Mouse (Mus musculus) embryonic facial prominence, embryonic 14.5 days (tissue): Measurements from ENCODE around the gene Loxl3. TPM values are rescaled to one million over a fixed set of nuclear protein-coding genes. Genes with fewer than 3 reads are reported as not detected.

Experiments
- ATAC-seq: fragments of 200-750 bp; cut with Nextera tagmentation; 2 replicates; pipeline ENCODE4 v1.8.0; 2017; ENCODE audit warnings: low read depth, moderate number of reproducible peaks, moderate TSS enrichment
- DNase-seq: peaks from one replicate; pipeline ENCODE4 v3.0.0-alpha.2; 2015; ENCODE audit warnings: low spot score
- H3K27ac ChIP-seq: fragments of 300-500 bp; sonication (generic); replicated peaks from 2 replicates; pipeline ENCODE4 v1.5.1; 2014; ENCODE audit warnings: low read depth, mild to moderate bottlenecking, low read length, moderate library complexity
- H3K27me3 ChIP-seq: fragments of 300-500 bp; sonication (generic); replicated peaks from 2 replicates; pipeline ENCODE4 v1.6.1; 2014; ENCODE audit warnings: low read length; ENCODE audit not compliant: control insufficient read depth, insufficient read depth
- H3K36me3 ChIP-seq: fragments of 300-500 bp; sonication (generic); 2 replicates; pipeline ENCODE4 v1.6.1; 2014; ENCODE audit warnings: low read length, mixed read lengths; ENCODE audit not compliant: control insufficient read depth, insufficient read depth
- H3K4me1 ChIP-seq: fragments of 300-500 bp; sonication (generic); 2 replicates; pipeline ENCODE4 v1.6.1; 2014; ENCODE audit warnings: antibody characterized with exemption, low read length; ENCODE audit not compliant: control insufficient read depth, insufficient read depth
- H3K4me2 ChIP-seq: fragments of 300-500 bp; sonication (generic); 2 replicates; pipeline ENCODE4 v1.6.1; 2014; ENCODE audit warnings: low read depth, mild to moderate bottlenecking, low read length, moderate library complexity, mixed read lengths
- H3K4me3 ChIP-seq: fragments of 300-500 bp; sonication (generic); 2 replicates; pipeline ENCODE4 v1.5.1; 2014; ENCODE audit warnings: low read depth, mild to moderate bottlenecking, low read length
- H3K9ac ChIP-seq: fragments of 300-500 bp; sonication (generic); 2 replicates; pipeline ENCODE4 v1.6.1; 2014; ENCODE audit warnings: low read depth, mild to moderate bottlenecking, low read length, moderate library complexity, mixed read lengths
- H3K9me3 ChIP-seq: fragments of 300-500 bp; sonication (generic); 2 replicates; pipeline ENCODE4 v1.6.1; 2016; ENCODE audit warnings: low read length; ENCODE audit not compliant: control insufficient read depth
- WGBS: fragments of 180-500 bp; shearing (Covaris S2); extraction: QIAGEN DNeasy Blood & Tissue Kit; methylation state at CpG from one replicate; pipeline ENCODE4 v1.1.7; 2014; 5-methylcytosine and 5-hydroxymethylcytosine counted together
- microRNA counts: library from miRNA; unstranded; fragments of <30 nt; microRNA quantifications from one replicate; lab custom pipeline; 2017
- microRNA-seq: library from miRNA; unstranded; fragments of <30 nt; microRNA quantifications from one replicate; pipeline ENCODE4, GENCODE M21; 2016; ENCODE audit warnings: borderline number of aligned reads
- polyA plus RNA-seq: library from polyadenylated mRNA; unstranded; fragments of >200 nt; fragmentation: Nextera tagmentation; extraction: Ambion mirVana; gene quantifications from 2 replicates; pipeline ENCODE4 v1.2.1, GENCODE M21; 2014

The Loxl3 gene
- polyA plus RNA-seq, 1 experiment from 2014 or later, result 19.7 TPM

- Histone ChIP-seq H3K27ac (no peak overlapping the region), H3K27me3 (0 out of 2 replicates have a peak, but pooled peaks cover 5% of the 10 kb centered on the region), H3K36me3 (no peaks in the 10 kb centered on the region), H3K9ac (no peak overlapping the region), H3K4me2 (no peak overlapping the region), H3K4me1 (no peaks in the 10 kb centered on the region), H3K9me3 (peaks cover 4% of the 10 kb centered on the region; the same call in 1 of the 2 replicates), H3K4me3 (no peak overlapping the region)
- WGBS, result 41% methylated on average over 6 of the region's 6 CpGs
- no peak for ATAC-seq
- DNase-seq, result no peak
Observed at GRCm38 (mm10) chr6:83095968-83096367, 62.0 kb downstream of the Loxl3 start.

- Histone ChIP-seq H3K4me2 (no peak overlapping the region), H3K27me3 (0 out of 2 replicates have a peak, but pooled peaks cover 5% of the 10 kb centered on the region), H3K4me3 (no peak overlapping the region), H3K9me3 (peaks cover 4% of the 10 kb centered on the region; the same call in 1 of the 2 replicates), H3K4me1 (peaks cover 5% of the 10 kb centered on the region; the same call in 1 of the 2 replicates), H3K27ac (no peak overlapping the region), H3K9ac (no peak overlapping the region), H3K36me3 (no peaks in the 10 kb centered on the region)
- DNase-seq (no peak), ATAC-seq (no peak)
- WGBS, result 63% methylated on average over 2 of the region's 2 CpGs
Observed at GRCm38 (mm10) chr6:83098411-83098810, 64.4 kb downstream of the Loxl3 start.

DNA sequence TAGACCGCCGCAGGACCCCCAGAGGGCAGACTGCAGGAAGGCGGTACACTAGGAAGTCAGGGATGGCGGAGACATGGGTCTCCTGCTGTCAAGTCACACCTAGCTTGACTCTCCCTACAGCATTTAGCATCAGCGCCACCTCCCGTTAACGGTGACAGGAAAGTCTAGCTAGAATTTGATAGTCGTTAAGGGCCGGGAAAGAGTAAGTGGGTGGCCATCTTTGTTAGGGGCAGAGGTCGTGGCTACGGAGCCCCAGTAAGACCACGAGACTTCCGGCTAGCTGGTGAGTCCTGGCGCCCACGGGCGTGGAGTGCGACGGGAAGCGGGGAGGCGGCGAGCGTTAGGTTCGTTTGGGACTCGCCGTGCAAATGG, 67.3 kb downstream of the Loxl3 start, which contains the start of the genes Ccdc142 and Gm42688:
TSS of gene Ccdc142 (plus strand) at position 286 of the 372 bp plus-strand sequence.
TSS of gene Gm42688 (plus strand) at position 302 of the 372 bp plus-strand sequence.
- Histone ChIP-seq H3K4me3 (peak within 1 kb of the TSS; percentile 73), H3K9ac (peak within 1 kb of the TSS; percentile 73), H3K27me3 (0 out of 2 replicates have a peak, but pooled peaks cover 5% of the 10 kb centered on the region), H3K4me1 (peaks cover 5% of the 10 kb centered on the region; the same call in 1 of the 2 replicates), H3K9me3 (no peaks in the 10 kb centered on the region), H3K4me2 (peak within 1 kb of the TSS; percentile 97), H3K27ac (peak within 1 kb of the TSS; percentile 74), H3K36me3 (0 out of 2 replicates have a peak, but pooled peaks cover 3% of the 10 kb centered on the region)
- DNase-seq (peak; percentile 94), ATAC-seq (peak; percentile 89)
- WGBS, result 2% methylated on average over 11 of the region's 25 CpGs

DNA sequence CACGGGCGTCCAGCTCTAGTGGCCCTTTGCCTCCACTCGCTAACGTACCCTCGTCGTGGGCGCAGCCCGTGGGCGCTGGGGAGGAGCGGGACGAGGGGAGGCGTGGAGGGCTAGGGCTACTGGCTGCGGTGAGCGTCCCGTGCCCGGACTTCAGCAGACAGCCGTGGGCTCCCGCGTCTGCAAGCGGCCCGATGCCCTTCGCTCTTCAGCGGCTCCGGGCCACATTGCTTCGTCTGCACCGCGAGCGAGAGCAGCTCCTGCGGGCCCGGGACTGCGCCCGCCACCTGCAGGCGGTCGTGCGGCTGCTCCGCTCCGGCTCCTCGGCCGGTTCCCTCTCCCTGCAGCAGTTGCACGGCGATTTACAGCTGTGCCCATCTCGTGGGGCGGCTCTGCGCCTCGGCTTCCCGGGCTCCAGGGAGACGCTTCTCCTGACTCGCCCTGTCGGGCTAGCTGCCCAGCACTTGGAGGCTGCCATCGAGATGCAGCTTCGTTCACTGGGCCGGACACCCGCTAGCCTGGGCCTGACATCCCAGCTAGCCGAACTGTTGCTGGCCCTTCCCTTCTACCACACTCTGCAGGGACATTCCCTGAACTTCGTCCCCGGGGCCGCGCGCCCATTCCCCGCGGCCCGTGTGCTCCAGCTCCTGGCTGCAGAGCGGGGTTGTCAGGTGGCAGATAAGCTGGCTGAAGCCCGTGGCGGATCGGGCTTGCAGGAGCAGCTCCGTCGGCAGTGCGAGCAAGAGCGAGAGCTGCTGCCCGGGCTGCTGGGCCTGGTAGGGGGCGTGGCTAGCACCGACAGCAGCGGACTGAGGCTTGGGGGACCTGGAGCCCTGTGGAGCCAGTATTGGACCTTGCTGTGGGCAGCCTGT, 67.9 kb downstream of the Loxl3 start:
- H3K27me3 ChIP-seq, result 0 out of 2 replicates have a peak, but pooled peaks cover 5% of the 10 kb centered on the region
- ATAC-seq, result peak; percentile 82
- WGBS, result under 1% methylated on average over 58 of the region's 74 CpGs

More for the DNA sequence above, 67.9 kb downstream of the Loxl3 start:
- DNase-seq, result peak; percentile 79
- H3K4me3 ChIP-seq, result peak overlapping the region; percentile 73
- H3K36me3 ChIP-seq, result 0 out of 2 replicates have a peak, but pooled peaks cover 3% of the 10 kb centered on the region
- no peaks in the 10 kb centered on the region for H3K9me3 ChIP-seq
- H3K4me1 ChIP-seq, result peaks cover 5% of the 10 kb centered on the region; the same call in 1 of the 2 replicates
- H3K4me2 ChIP-seq, result peak overlapping the region; percentile 97
- peak overlapping the region; percentile 74 for H3K27ac ChIP-seq
- peak overlapping the region; percentile 73 for H3K9ac ChIP-seq

MicroRNAs encoded within 50 kb of the gene (microRNA counts, 519-probe panel; counts per million panel counts)
- microRNA mmu-miR-3470a+mmu-miR-3470b (lab: Ali Mortazavi, UCI), result 1,561 counts per million, percentile 7 among the panel's probes with 10 or more counts

Small RNAs within 50 kb of the gene (microRNA-seq; reads per million reads assigned to microRNA genes)
- not detected for gene Mir3470a
- gene Mir7040, result not detected

Other genes starting within 250 kb of the Loxl3 start
- gene Sema4f, start 94.4 kb upstream of the Loxl3 start, polyA plus RNA-seq, result 2.1 and 3.5 TPM in 2 replicates
- 0.28 and 0.65 TPM in 2 replicates for gene M1ap, start 87.3 kb upstream of the Loxl3 start, polyA plus RNA-seq
- 6.7 and 8.7 TPM in 2 replicates for gene Dok1, start 702 bp upstream of the Loxl3 start, polyA plus RNA-seq
- 118 and 121 TPM in 2 replicates for gene Aup1, start 20.3 kb downstream of the Loxl3 start, polyA plus RNA-seq
- 43.0 and 46.3 TPM in 2 replicates for gene Htra2, start 21.1 kb downstream of the Loxl3 start, polyA plus RNA-seq
- gene Dqx1, start 23.7 kb downstream of the Loxl3 start, polyA plus RNA-seq, result 0.65 and 0.67 TPM in 2 replicates
- 2.9 and 3.4 TPM in 2 replicates for gene Tlx2, start 36.1 kb downstream of the Loxl3 start, polyA plus RNA-seq
- gene Pcgf1, start 43.7 kb downstream of the Loxl3 start, polyA plus RNA-seq, result 22.6 and 25.8 TPM in 2 replicates
- gene Lbx2, start 52.2 kb downstream of the Loxl3 start, polyA plus RNA-seq, result 0.71 and 0.87 TPM in 2 replicates
- 1.3 and 3.4 TPM in 2 replicates for gene Ccdc142, start 67.4 kb downstream of the Loxl3 start, polyA plus RNA-seq
- gene Gm42688, start 67.4 kb downstream of the Loxl3 start, polyA plus RNA-seq, result 2.1 TPM in 2 replicates
- gene Mrpl53, start 74.9 kb downstream of the Loxl3 start, polyA plus RNA-seq, result 136 and 145 TPM in 2 replicates
- gene Mogs, start 81.3 kb downstream of the Loxl3 start, polyA plus RNA-seq, result 48.7 and 49.3 TPM in 2 replicates
- gene Wbp1, start 87.4 kb downstream of the Loxl3 start, polyA plus RNA-seq, result 61.8 and 82.1 TPM in 2 replicates
- gene Ino80b, start 91.3 kb downstream of the Loxl3 start, polyA plus RNA-seq, result 13.6 and 14.1 TPM in 2 replicates
- 25.8 and 30.4 TPM in 2 replicates for gene Rtkn, start 101.3 kb downstream of the Loxl3 start, polyA plus RNA-seq
- gene Wdr54, start 122.2 kb downstream of the Loxl3 start, polyA plus RNA-seq, result 5.8 and 7.0 TPM in 2 replicates
- 3.1 and 6.3 TPM in 2 replicates for gene 1700003E16Rik, start 122.2 kb downstream of the Loxl3 start, polyA plus RNA-seq
- 84.5 and 101 TPM in 2 replicates for gene Dctn1, start 131.7 kb downstream of the Loxl3 start, polyA plus RNA-seq
- gene Slc4a5, start 185.7 kb downstream of the Loxl3 start, polyA plus RNA-seq, result 0.47 and 0.57 TPM in 2 replicates